Mouse (Mus musculus) ES-CJ7 (cell line): Measurements from ENCODE around the gene Gm45213.

Experiments
- DNase-seq: peaks from one replicate; pipeline ENCODE4 v3.0.0; 2011; ENCODE audit warnings: low read depth, low spot score

The Gm45213 gene

GRCm38 (mm10) chr7:66106581-66107056 is 63.2 kb downstream of the Gm45213 start:
- DNase-seq, result no peak

GRCm38 (mm10) chr7:66107206-66107605 is 63.8 kb downstream of the Gm45213 start:
- DNase-seq, result no peak

GRCm38 (mm10) chr7:66107930-66108329 is 64.5 kb downstream of the Gm45213 start:
- DNase-seq, result peak; percentile 60

GRCm38 (mm10) chr7:66108961-66109854 is 65.8 kb downstream of the Gm45213 start, which contains the start of gene Chsy1:
Gene Chsy1, plus strand, starts transcription at chr7:66109515.
- peak; percentile 90 for DNase-seq

GRCm38 (mm10) chr7:66109855-66110635 is 66.6 kb downstream of the Gm45213 start:
- DNase-seq, result peak; percentile 27

GRCm38 (mm10) chr7:66110636-66111112 is 67.3 kb downstream of the Gm45213 start:
- DNase-seq, result peak; percentile 27

- no peak for DNase-seq
These were observed 67.8 kb downstream of the Gm45213 start for GRCm38 (mm10) chr7:66111211-66111610.
